Mouse (Mus musculus) T-helper 2 cell (primary cell): ENCODE measurements around the gene Ift80.
"Not testable (repeated sequence)": the region's sequence is repeated elsewhere in the genome, so short reads cannot be mapped to it uniquely, and the experiment has no call there.

Source experiments
- in situ Hi-C: fragments of 300-600 bp; cut with MboI, MseI; formaldehyde crosslinking; loops from one replicate; pipeline ENCODE4 v1.15.1; 2025; ENCODE audit warnings: high pct_unique_total_duplicates

The Ift80 gene

GRCm38 (mm10) chr3:68939312-68939711, 65.1 kb downstream of the Ift80 start:
- in situ Hi-C loops: no loop called here

GRCm38 (mm10) chr3:68936709-68937108, 67.7 kb downstream of the Ift80 start:
- in situ Hi-C loops: no loop called here

- in situ Hi-C loops: no loop called here
Observed at GRCm38 (mm10) chr3:68935498-68935897, 68.9 kb downstream of the Ift80 start.

- in situ Hi-C loops: no loop called here
Observed at GRCm38 (mm10) chr3:68934259-68934658, 70.1 kb downstream of the Ift80 start.

GRCm38 (mm10) chr3:68928619-68929018, 75.8 kb downstream of the Ift80 start:
- in situ Hi-C loops: no loop called here

GRCm38 (mm10) chr3:68907509-68907908, 96.9 kb downstream of the Ift80 start:
- in situ Hi-C loops: no loop called here

GRCm38 (mm10) chr3:68904902-68905778, 99.2 kb downstream of the Ift80 start:
- in situ Hi-C loops: no loop called here

- in situ Hi-C loops: not testable (repeated sequence)
Observed at GRCm38 (mm10) chr3:68902636-68903035, 101.7 kb downstream of the Ift80 start.

GRCm38 (mm10) chr3:68897154-68897553, 107.2 kb downstream of the Ift80 start:
- in situ Hi-C loops: no loop called here

GRCm38 (mm10) chr3:68895426-68895825, 108.9 kb downstream of the Ift80 start:
- in situ Hi-C loops: no loop called here

- in situ Hi-C loops: no loop called here
Observed at GRCm38 (mm10) chr3:68886845-68887244, 117.5 kb downstream of the Ift80 start.

GRCm38 (mm10) chr3:68874079-68874478, 130.3 kb downstream of the Ift80 start:
- in situ Hi-C loops: no loop called here

- in situ Hi-C loops: no loop called here
Observed at GRCm38 (mm10) chr3:68870568-68870950, 133.8 kb downstream of the Ift80 start.

GRCm38 (mm10) chr3:68869691-68870567, 134.4 kb downstream of the Ift80 start:
- in situ Hi-C loops: loop anchor here (10.0 kb wide), 2 partner anchors 75 to 155 kb away; no protein-coding TSS in a partner anchor

- in situ Hi-C loops: loop anchor here (10.0 kb wide), 2 partner anchors 74 to 154 kb away; no protein-coding TSS in a partner anchor
Observed at GRCm38 (mm10) chr3:68869211-68869690, 135.1 kb downstream of the Ift80 start, which contains the start of gene 1110032F04Rik. Gene 1110032F04Rik (plus strand): TSS chr3:68869586.

GRCm38 (mm10) chr3:68852414-68852813, 152.0 kb downstream of the Ift80 start:
- in situ Hi-C loops: no loop called here

GRCm38 (mm10) chr3:68848323-68848722, 156.0 kb downstream of the Ift80 start:
- in situ Hi-C loops: no loop called here

GRCm38 (mm10) chr3:68844025-68844424, 160.3 kb downstream of the Ift80 start:
- in situ Hi-C loops: no loop called here
